Mouse (Mus musculus) left cerebral cortex, postnatal 25 days (tissue): Measurements from ENCODE around the gene 4933411K16Rik. TPM values are rescaled to one million over a fixed set of nuclear protein-coding genes. Genes with fewer than 3 reads are reported as not detected.
A peak's percentile ranks its signal among the peaks of the same experiment; 100 is the strongest.
"Not testable (repeated sequence)": the region's sequence is repeated elsewhere in the genome, so short reads cannot be mapped to it uniquely, and the experiment has no call there.

ENCODE experiments used
- DNase-seq, 2 experiments: peaks; one replicate each; pipeline ENCODE4 v3.0.0; 2022; ENCODE audit warnings: low spot score in 2 of 2, mixed read lengths in 1 of 2
- intact Hi-C: fragments of 180-260 bp; cut with DNase I; formaldehyde crosslinking; loops from one replicate; pipeline ENCODE4 v1.15.1; 2025
- total RNA-seq, 2 experiments: library from RNA; stranded (reverse); gene quantifications; 2 replicates each; pipeline ENCODE4 v1.2.3; 2021

Gene 4933411K16Rik
- total RNA-seq, 2 experiments from 2014 or later = 0.53 to 0.55 TPM

- intact Hi-C loops = no loop called here
- peak in 1 of 2 experiments; percentile 14 for DNase-seq
These were observed 19.2 kb downstream of the 4933411K16Rik start for GRCm38 (mm10) chr19:42071221-42071620.

GRCm38 (mm10) chr19:42071886-42072608 lies 20.0 kb downstream of the 4933411K16Rik start:
- no peak for DNase-seq
- intact Hi-C loops = no loop called here

- intact Hi-C loops = no loop called here
- no peak for DNase-seq
These were observed 20.8 kb downstream of the 4933411K16Rik start for GRCm38 (mm10) chr19:42072802-42073201.

- no peak for DNase-seq
- intact Hi-C loops = no loop called here
These were observed 23.0 kb downstream of the 4933411K16Rik start for GRCm38 (mm10) chr19:42075051-42075450.

GRCm38 (mm10) chr19:42075992-42076391 lies 23.9 kb downstream of the 4933411K16Rik start:
- intact Hi-C loops = no loop called here
- no peak for DNase-seq

- intact Hi-C loops = no loop called here
- no peak for DNase-seq
These were observed 26.5 kb downstream of the 4933411K16Rik start for GRCm38 (mm10) chr19:42078566-42078965.

GRCm38 (mm10) chr19:42079006-42079405 lies 27.0 kb downstream of the 4933411K16Rik start:
- DNase-seq = no peak
- intact Hi-C loops = no loop called here

GRCm38 (mm10) chr19:42079950-42080349 lies 27.9 kb downstream of the 4933411K16Rik start:
- DNase-seq = no peak
- intact Hi-C loops = no loop called here

GRCm38 (mm10) chr19:42080469-42080868 lies 28.4 kb downstream of the 4933411K16Rik start:
- no peak for DNase-seq
- intact Hi-C loops = no loop called here

- intact Hi-C loops, DNase-seq: not testable (repeated sequence)
These were observed 29.6 kb downstream of the 4933411K16Rik start for GRCm38 (mm10) chr19:42081613-42082012.

- intact Hi-C loops = loop anchor here (5.0 kb wide), 1 partner anchor 103 kb away; the partner anchor contains the start of genes Mms19 and Ubtd1
- DNase-seq = no peak
These were observed 33.6 kb downstream of the 4933411K16Rik start for GRCm38 (mm10) chr19:42085690-42086089.

- intact Hi-C loops = loop anchor here (5.0 kb wide), 1 partner anchor 104 kb away; the partner anchor contains the start of genes Mms19 and Ubtd1
- DNase-seq = peak; percentile 93 to 96
These were observed 34.1 kb downstream of the 4933411K16Rik start, which contains the start of gene Morn4 for GRCm38 (mm10) chr19:42086166-42086565. Gene Morn4, minus strand, starts transcription at chr19:42086357.

GRCm38 (mm10) chr19:42089103-42089747 lies 37.2 kb downstream of the 4933411K16Rik start:
- intact Hi-C loops = loop anchor here (5.0 kb wide), 1 partner anchor 107 kb away; the partner anchor contains the start of genes Mms19 and Ubtd1
- DNase-seq = peak; percentile 51 to 65

GRCm38 (mm10) chr19:42089748-42090595 lies 37.9 kb downstream of the 4933411K16Rik start, which contains the start of gene Pi4k2a:
Gene Pi4k2a, plus strand, starts transcription at chr19:42090470.
- peak; percentile 100 for DNase-seq

GRCm38 (mm10) chr19:42090637-42091141 lies 38.6 kb downstream of the 4933411K16Rik start:
- intact Hi-C loops = loop anchor here (5.0 kb wide), 3 partner anchors 37 to 77 kb away; partner anchors contain the start of genes Avpi1 and Marveld1
- no peak for DNase-seq

More at GRCm38 (mm10) chr19:42089748-42090595, 37.9 kb downstream of the 4933411K16Rik start, which contains the start of gene Pi4k2a:
- intact Hi-C loops = loop anchor here (5.0 kb wide), 4 partner anchors 37 to 108 kb away; partner anchors contain the start of genes Avpi1, Marveld1, Mms19 and Ubtd1

- intact Hi-C loops = no loop called here
- no peak for DNase-seq
These were observed 47.4 kb downstream of the 4933411K16Rik start for GRCm38 (mm10) chr19:42099406-42099805.
